Mouse (Mus musculus): ENCODE data around the gene Rpp21. TPM values are rescaled to one million over a fixed set of nuclear protein-coding genes. Genes with fewer than 3 reads are reported as not detected.

Gene Rpp21
- total RNA-seq (2014; fragmentation: Nextera tagmentation) (66.7 and 120 TPM in 2 replicates), total RNA-seq (2017) (56.9 and 68.9 TPM in 2 replicates)

GRCm38 (mm10) chr17:36257969-36258368, at the start of gene Rpp21:
Gene Rpp21 (minus strand): TSS chr17:36258069.
- no peak for ATAC-seq (replicated peaks; ENCODE audit: low FRiP score, low TSS enrichment, poor library complexity, severe bottlenecking)

GRCm38 (mm10) chr17:36286390-36286789, 28.5 kb upstream of the Rpp21 start, which contains the start of gene H2-M10.2:
Gene H2-M10.2 (minus strand): TSS chr17:36286490.
- ATAC-seq (replicated peaks; ENCODE audit: low FRiP score, low TSS enrichment, poor library complexity, severe bottlenecking) = no peak

DNA sequence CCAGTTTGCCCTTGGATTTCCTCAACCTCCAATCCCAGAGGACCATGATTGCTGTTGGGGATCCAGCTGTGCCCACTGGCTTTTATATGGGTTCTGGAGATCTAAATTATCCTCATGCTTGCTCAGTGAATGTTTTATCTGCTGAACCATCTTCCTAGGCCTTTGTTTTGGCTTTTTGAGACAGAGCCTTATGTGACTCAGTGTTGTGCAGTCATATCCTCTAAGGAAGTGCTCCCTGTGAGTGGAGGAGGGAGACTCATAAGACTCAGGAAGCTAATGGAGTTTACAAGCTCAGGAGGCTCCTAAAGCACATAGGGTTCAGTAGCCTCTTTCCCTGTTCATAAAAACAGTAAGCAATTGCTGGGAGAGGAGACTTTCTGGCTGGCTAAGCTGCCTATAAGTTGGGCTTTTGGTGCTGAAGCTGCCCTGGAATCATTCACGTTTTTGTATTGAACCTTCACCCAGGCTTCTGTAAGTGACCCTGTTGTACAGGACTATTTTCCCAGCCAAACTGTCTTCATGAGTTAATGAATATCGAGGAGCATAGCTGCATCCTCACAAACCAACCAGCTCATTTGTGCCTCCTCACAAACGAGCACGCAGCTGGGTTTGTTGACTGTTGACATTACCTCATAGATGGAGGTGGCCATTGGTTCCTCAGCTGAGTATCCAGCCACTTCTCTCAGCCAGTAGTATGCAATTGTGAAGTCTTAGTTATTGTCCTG, 23.8 kb upstream of the Rpp21 start:
- no peak for ATAC-seq (replicated peaks; ENCODE audit: low FRiP score, low TSS enrichment, poor library complexity, severe bottlenecking)

DNA sequence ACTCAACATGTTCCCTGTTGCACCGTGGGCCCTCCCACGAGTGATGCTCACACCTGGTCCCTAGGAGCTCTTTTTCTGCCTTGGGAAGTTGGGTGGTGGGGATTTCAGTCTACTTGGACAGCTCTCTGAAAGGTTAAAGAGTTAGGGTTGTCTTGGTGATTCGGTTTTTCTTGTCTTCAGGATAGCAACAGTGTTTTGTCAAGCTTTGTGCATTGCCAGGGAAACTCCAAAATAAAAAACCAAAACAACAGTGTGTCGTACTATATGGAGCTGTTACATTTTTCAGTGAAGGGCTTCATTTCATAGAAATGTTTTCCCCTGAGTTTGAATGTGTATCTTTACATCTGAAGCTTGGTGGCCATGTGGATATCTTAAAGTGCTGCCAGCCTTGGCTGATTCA, 16.9 kb upstream of the Rpp21 start:
- ATAC-seq (replicated peaks; ENCODE audit: low FRiP score, low TSS enrichment, poor library complexity, severe bottlenecking) = no peak

GRCm38 (mm10) chr17:36273796-36274195, 15.9 kb upstream of the Rpp21 start:
- ATAC-seq (replicated peaks; ENCODE audit: low FRiP score, low TSS enrichment, poor library complexity, severe bottlenecking) = no peak

DNA sequence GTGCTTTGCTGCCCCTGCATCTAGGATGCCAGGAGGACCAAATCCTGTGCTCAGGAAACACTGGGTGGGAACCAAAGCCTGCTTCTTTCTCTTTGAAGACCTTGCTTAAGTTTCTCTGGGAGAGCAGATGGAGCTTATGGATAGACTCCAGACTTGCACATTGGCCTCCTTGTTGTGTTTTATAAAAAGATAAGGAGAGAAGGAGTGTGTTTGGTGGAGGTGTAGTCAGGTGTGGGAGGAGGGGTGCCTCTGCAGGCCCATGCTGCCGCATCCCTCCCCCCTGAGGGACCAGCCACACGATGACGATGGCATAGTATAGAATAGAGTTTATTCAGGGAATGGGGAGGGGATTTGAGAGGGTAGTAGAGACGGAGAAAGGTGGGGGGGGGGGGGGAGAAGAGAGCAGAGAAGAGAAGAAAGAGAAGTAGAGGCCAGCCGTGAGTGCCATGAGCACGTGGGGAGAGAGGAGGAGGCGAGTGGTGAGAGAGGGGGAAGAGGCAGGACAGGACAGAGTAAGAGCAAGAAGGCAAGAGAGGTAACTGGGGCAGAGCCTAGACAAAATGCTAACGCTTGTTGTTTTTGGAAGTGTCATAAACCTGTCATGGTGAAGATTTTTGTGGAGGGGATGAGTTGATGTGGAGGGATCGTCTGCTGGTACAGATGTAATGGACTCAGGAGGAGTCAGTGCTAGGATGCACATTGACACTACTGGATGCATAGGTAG, 14.9 kb upstream of the Rpp21 start:
- no peak for ATAC-seq (replicated peaks; ENCODE audit: low FRiP score, low TSS enrichment, poor library complexity, severe bottlenecking)

DNA sequence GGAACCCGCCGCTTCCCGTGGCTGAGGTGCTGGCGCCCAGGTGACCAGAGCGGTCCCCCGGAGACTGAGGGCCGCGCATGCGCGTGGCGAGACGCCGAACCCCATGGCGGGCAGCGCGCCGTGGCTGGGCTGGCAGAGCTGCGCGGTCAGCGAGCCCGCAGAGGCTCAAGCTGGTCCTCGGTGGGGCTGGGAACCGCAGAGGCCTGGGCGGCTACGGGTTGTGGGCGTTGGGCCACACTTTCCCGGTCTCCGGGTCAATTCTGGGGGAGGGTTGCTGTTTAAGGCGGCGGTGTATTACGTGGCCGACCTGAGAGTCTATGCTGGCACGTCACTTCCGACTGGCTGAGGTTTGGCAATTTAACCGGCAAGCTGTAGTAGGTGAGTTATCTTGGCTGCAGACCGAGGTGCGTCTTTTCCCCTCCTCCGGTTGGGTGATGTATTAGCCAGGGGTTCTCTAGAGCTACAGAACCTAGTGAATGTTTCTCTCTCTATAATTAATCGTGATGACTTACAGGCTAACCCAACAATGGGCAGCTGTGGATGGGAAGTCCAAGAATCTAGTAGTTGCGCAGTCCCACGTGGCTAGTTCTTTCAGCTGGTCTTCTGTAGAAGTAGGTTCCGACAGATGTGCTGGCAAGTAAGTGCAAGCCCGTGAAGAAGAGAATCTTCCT, 13.9 kb upstream of the Rpp21 start, which contains the start of gene Trim39:
TSS of gene Trim39 (minus strand) at position 662 of the 671 bp plus-strand sequence.
- ATAC-seq (replicated peaks; ENCODE audit: low FRiP score, low TSS enrichment, poor library complexity, severe bottlenecking) = peak; percentile 87

DNA sequence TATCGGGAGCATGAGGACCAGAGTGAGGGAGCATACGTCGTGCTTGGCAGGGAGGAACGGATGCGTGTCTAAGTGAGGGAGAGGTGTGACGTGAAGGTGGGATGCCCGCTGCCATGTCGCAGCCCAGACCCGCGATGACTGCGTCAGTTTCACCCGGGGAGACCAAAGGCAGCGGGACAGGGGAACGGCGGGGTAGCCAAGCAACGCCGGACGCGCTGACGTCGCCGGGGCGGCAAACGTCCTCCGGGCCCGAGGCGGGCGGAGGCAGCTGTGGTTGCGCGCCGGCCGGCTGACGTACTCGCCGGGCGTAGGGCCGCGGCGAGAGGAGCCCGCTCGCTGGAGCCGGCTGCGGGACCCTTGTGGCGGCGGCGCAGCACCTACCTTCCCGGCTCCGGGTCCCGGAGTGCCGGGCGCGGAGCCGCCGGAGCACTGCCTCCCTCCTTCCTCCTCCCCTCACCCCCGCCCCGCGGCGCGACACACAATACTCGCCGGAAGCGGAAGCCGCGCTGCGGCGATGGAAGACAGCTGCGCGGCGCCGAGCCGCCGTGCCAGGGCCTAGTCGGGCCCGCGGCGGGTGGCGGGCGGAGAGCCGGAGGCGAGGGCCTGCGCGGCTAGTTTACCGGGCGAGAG, 13.2 kb upstream of the Rpp21 start:
- ATAC-seq (replicated peaks; ENCODE audit: low FRiP score, low TSS enrichment, poor library complexity, severe bottlenecking) = peak; percentile 77

DNA sequence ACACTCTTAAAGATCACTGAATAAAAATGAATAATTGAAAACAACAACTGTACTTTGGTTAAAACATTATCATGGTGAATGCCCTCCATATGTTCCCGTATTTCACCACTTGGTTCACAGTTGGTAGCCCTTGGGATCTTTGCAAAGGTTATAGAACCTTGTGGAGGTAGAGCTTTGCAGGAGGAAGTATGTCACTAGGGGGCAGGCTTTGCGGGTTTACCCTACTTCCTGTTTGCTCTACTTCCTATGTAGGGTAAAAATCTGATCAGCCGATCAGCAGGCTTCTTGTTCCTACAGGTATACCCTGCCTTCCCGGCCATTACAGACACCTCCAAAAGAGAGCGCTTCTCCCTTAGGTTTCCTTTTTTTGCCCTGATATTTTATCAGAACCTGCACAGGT, 8.0 kb upstream of the Rpp21 start:
- ATAC-seq (replicated peaks; ENCODE audit: low FRiP score, low TSS enrichment, poor library complexity, severe bottlenecking) = peak; percentile 64

GRCm38 (mm10) chr17:36264273-36264925, 6.5 kb upstream of the Rpp21 start:
- no peak for ATAC-seq (replicated peaks; ENCODE audit: low FRiP score, low TSS enrichment, poor library complexity, severe bottlenecking)

DNA sequence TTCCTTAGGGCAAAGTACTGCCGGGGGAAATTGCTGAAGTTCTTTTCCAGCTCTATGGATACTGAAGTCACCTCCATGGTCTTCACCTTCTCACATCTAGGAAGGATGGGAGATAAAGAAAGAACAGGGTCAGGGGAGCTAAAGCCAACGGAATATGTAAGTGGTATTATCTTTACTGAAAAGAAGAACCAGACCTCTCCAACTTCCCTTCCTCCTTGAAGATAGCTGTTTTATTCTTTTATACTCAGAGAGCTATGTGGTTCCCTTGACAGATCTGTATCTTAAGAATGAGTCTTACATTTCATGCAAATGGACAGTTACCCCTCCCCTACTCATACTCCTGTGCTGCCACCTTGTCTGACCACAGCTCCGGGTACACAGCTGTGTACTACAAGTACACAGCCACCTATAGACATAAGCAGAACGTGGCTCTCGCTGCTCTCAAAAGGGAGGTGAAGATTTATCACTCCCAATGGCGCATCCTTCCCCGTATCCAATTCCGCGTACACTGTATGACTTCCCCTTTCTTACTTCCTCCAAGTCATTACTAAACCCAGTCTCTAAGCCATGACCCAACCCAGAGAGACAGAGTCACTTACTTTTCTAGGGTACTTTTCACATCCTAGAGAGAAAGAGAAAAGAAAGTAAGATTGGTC, 3.8 kb upstream of the Rpp21 start:
- no peak for ATAC-seq (replicated peaks; ENCODE audit: low FRiP score, low TSS enrichment, poor library complexity, severe bottlenecking)

DNA sequence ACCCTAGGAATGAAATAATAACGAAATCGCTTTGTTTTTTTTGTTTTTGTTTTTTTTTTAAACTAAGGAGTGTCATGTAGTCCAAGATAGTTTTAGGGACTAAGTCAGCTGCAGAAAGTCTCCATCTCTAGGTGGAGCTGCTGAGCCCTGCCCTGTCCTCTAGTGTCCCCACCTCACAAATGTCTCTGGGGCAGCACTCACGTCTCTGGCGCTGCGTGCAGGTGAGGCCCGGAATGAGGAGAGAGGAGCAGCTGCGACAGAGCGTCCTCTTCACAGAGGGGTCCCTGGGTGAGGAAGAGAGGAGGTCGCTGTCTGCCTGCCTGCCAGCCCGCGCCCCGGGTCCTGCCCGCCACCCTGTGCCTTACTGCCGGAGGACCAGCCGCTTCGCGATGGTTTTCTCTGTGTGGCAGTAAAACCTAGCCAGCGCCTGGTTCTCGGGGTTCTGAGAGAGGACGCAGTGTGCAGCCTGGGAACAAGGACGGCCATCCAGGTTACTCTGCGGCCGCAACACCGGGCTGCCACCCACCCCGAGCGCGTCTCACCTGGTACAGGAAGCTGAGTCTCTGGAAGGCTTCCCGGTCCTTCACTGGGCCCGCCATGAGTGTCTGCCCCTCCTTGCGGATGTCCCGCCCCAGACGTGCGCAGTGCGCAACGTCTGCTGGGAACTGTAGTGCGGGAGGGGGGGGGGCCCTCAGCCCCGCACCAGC, 475 bp downstream of the Rpp21 start:
- ATAC-seq (replicated peaks; ENCODE audit: low FRiP score, low TSS enrichment, poor library complexity, severe bottlenecking) = peak; percentile 94

DNA sequence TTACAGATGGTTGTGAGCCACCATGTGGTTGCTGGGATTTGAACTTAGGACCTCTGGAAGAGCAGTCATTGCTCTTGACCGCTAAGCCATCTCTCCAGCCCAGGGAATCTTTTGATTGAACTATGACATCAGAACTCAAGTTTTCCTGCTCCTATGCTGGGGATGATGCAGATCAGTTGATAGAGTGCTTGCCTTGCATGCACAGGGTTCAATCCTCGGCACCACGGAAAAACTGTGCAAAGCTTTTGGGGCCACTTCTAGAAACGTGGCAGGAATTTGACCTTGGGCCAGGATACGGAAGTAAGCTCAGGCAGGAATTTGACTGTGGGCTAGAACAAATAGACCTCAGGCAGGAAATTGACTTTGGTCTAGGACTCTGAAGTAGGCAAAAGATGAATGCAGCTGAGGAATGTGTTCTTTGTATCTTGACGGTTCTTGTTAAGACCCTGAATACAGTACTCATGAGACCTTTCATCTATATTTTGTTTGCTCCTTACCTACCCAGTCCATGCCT, 4.7 kb downstream of the Rpp21 start:
- ATAC-seq (replicated peaks; ENCODE audit: low FRiP score, low TSS enrichment, poor library complexity, severe bottlenecking) = no peak

GRCm38 (mm10) chr17:36252250-36252876, 5.5 kb downstream of the Rpp21 start:
- ATAC-seq (replicated peaks; ENCODE audit: low FRiP score, low TSS enrichment, poor library complexity, severe bottlenecking) = peak; percentile 57

DNA sequence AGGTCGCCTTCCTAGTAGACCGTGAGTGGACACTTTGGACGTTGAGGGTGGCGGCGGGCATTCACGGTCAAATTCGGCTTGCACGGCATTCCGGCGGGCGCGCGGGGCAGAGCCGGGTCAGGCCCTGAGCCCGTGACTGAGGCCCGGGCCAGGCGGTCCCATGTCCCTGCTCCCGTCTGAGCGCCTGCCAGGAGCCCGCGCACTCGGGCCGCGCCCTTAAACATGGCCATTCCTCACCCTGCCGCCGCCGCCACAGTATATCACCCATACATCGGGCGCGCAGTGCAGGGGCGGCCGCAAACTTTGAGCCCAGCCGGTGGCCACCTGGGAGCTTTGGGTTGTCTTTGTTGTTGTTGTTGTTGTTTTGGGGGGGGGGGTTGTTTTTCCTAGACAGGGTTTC, 9.0 kb downstream of the Rpp21 start:
- ATAC-seq (replicated peaks; ENCODE audit: low FRiP score, low TSS enrichment, poor library complexity, severe bottlenecking) = no peak

DNA sequence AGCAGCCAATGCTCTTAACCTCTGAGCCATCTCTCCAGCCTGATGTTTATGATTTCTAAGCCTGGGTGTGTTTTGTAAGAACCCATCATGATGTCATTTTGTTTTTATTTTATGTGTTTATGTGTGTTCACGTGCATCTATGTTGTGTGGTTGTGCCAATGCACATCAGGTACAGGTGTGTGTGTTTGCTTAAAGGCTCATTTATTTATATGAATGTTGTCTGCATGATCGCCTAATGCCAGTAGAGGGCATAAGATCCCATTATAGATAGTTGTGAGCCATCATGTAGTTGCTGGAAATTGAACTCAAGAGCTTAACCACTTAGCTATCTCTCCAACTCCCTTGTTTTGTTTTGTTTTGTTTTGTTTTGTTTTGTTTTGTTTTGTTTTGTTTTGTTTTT, 12.1 kb downstream of the Rpp21 start:
- no peak for ATAC-seq (replicated peaks; ENCODE audit: low FRiP score, low TSS enrichment, poor library complexity, severe bottlenecking)

DNA sequence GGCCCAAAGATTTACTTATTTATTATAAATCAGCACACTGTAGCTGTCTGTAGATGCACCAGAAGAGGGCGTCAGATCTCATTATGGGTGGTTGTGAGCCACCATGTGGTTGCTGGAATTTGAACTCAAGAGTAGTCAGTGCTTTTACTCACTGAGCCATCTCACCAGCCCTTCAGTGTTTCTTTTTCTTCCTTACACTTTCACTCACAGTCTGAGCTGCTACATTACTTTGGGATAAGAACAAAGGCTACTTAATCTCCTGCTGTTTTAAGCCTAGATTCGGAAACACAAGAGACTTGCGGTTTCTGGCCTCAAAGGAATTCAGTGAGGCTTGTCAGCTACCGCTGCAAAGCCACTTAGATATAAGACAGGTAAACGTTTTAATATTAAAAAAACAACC, 13.8 kb downstream of the Rpp21 start:
- no peak for ATAC-seq (replicated peaks; ENCODE audit: low FRiP score, low TSS enrichment, poor library complexity, severe bottlenecking)
